Mouse (Mus musculus): ENCODE measurements around the gene Bco1. TPM values are rescaled to one million over a fixed set of nuclear protein-coding genes. Genes with fewer than 3 reads are reported as not detected.

Bco1 gene
- 0.08 and 0.34 TPM in 2 replicates for polyA plus RNA-seq (2016; fragmentation: Nextera tagmentation; extraction: Ambion mirVana)

DNA sequence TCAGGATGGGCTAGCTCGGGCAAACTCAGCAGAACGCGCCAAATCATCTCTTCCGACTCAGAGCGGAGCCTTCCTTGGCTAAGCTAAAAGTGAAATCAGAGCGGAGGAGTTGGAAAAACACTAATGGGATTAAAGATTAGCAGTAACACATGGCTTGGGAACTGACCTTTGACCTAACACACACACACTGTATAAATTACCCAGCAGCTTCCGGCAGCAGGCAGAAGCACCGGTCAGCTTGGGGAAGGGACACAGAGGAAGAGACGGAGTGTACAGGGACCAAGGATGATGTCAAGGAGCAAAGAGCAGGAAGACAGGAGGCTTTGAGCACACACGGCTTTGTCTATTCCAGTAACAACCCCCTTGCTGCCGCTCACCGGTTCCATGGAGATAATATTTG is at the start of gene Bco1:
Gene Bco1 (plus strand): TSS at position 208 of the 400 bp plus-strand sequence.
- ATAC-seq (ENCODE audit: insufficient number of reproducible peaks, low FRiP score), result no peak
- Histone ChIP-seq H3K27ac (ENCODE audit: poor library complexity, severe bottlenecking) (no peak within 1 kb of the TSS), H3K4me1 (replicated peaks) (0 out of 2 replicates have a peak, but pooled peaks cover 8% of the 10 kb centered on the region), H3K4me2 (no peak within 1 kb of the TSS), H3K4me3 (no peak within 1 kb of the TSS), H3K36me3 (no peaks in the 10 kb centered on the region), H3K9me3 (replicated peaks) (peaks cover 8% of the 10 kb centered on the region; the same call in 1 of the 2 replicates), H3K27me3 (replicated peaks) (no peaks in the 10 kb centered on the region), H3K9ac (no peak within 1 kb of the TSS)
- WGBS, result 75% methylated on average over 12 of the region's 12 CpGs

DNA sequence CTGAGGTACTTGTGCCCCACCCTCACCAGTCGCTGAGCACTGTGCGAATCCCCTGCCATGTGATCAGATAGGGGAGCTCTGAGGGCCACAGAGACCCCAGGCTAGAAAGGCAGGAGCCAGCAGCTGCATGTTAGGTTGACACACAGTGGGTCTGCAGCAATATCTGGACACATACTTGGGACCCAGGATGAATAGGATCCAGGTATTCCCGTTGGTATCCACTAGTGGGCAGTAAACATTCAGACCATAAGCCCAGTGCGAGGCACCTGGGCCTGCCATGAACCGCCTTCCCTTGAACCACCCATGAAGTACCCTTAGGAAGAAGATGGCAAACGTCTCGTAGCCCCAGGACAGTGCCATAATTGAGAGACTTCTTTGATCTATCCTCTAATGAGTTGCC is 46.2 kb upstream of the Bco1 start:
- Histone ChIP-seq H3K36me3 (no peaks in the 10 kb centered on the region), H3K27me3 (replicated peaks) (no peaks in the 10 kb centered on the region; the same call in 1 of the 2 replicates), H3K4me1 (replicated peaks) (no peaks in the 10 kb centered on the region), H3K27ac (ENCODE audit: poor library complexity, severe bottlenecking) (no peak overlapping the region), H3K9me3 (replicated peaks) (no peaks in the 10 kb centered on the region), H3K9ac (no peak overlapping the region), H3K4me2 (no peak overlapping the region), H3K4me3 (no peak overlapping the region)
- 60% methylated on average over 7 of the region's 7 CpGs for WGBS
- no peak for ATAC-seq (ENCODE audit: insufficient number of reproducible peaks, low FRiP score)

DNA sequence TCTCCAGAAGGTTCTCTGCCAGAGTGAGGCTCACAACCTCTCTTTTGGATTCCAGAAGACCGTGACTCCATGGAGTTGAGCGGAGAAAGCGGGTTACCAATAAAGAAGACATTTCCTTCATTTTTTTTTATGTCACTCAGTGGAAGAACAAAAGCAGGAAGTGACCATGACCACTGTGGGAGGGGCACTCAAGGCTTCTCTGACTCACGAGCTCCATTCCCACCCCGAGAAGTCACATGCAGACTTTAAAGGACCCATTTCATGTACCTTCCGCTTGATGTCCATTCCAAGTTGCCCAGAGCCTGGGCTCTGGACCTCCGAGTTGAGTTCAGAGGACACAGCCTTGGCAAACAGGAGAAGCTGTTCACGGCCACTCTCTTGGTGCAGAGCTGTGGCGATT is 44.9 kb upstream of the Bco1 start:
- H3K4me2 ChIP-seq, result no peak overlapping the region
- no peaks in the 10 kb centered on the region; the same call in 1 of the 2 replicates for H3K27me3 ChIP-seq (replicated peaks)
- no peaks in the 10 kb centered on the region for H3K36me3 ChIP-seq
- whole genome bisulfite sequencing, result 63% methylated on average over 9 of the region's 9 CpGs
- H3K9me3 ChIP-seq (replicated peaks), result no peaks in the 10 kb centered on the region
- ATAC-seq (ENCODE audit: insufficient number of reproducible peaks, low FRiP score), result no peak
- H3K9ac ChIP-seq, result no peak overlapping the region
- peaks cover 5% of the 10 kb centered on the region for H3K4me1 ChIP-seq (replicated peaks)
- no peak overlapping the region for H3K27ac ChIP-seq (ENCODE audit: poor library complexity, severe bottlenecking)
- no peak overlapping the region for H3K4me3 ChIP-seq

DNA sequence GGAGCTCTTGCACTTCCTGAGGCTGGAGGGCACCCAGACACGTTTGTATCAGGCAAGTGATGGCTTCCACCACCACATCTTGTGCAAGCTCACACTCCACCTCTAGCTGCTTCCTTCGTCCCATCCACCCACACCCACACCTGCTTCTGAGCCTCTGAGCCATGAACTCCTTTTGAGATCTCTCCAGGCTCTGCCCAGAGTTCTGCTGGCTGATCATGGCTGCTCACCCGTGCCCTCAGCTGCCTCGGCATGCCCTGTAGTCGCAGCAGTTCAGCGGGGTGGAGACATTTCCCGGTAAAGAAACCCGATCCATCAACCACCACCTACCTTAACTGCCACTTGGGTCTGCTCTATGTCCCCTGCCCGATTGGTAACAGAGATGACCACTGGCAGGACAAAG is 44.3 kb upstream of the Bco1 start:
- no peak overlapping the region for H3K4me2 ChIP-seq
- H3K27ac ChIP-seq (ENCODE audit: poor library complexity, severe bottlenecking), result no peak overlapping the region
- ATAC-seq (ENCODE audit: insufficient number of reproducible peaks, low FRiP score), result no peak
- no peaks in the 10 kb centered on the region for H3K9me3 ChIP-seq (replicated peaks)
- H3K36me3 ChIP-seq, result no peaks in the 10 kb centered on the region
- H3K9ac ChIP-seq, result no peak overlapping the region
- H3K27me3 ChIP-seq (replicated peaks), result no peaks in the 10 kb centered on the region; the same call in 1 of the 2 replicates
- 58% methylated on average over 9 of the region's 9 CpGs for WGBS
- H3K4me1 ChIP-seq (replicated peaks), result peaks cover 5% of the 10 kb centered on the region
- no peak overlapping the region for H3K4me3 ChIP-seq

DNA sequence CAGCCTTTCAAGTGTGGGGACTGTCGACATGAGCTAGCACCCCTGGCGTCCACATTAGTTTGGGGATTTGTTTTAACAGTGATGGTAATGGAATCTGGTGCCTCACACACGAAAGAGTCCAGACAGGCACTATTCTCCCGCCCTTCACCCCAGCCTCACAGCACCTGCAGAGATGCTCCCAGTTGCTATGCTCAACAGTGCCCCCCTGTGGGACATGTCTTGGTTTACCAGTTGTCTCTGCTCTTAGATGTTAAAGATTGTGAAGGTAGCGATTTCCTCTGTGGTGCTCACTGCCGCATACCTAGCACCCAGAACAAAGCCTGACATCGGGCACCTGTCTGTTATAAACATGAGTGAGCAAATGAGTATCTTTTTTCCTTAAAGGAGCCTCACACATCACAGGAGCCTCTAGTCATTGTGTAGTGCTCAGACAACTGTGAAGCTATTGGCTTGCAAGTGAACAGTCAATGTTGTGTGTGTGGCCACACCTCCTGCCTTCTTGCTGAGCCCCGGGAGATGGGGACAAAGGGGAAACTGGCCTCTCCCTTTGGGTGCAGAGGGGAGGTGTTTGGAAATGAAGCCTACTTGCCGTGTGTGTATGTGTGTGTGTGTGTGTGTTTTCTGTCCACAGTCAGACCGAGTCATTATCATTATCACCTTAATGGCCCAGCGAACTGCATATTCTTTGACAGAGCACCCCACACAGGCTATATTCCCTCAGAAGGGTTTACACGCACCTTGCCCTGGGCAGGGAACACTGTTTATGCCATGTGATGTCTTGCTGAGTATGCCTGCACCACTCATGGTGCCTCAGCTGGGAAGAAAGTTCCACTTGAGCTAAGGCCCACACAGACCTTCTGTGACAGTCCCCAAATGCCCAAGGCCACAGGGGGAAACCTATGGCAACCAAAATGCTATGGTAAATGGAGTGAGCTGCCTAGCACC is 42.2 kb upstream of the Bco1 start:
- 71% methylated on average over 12 of the region's 12 CpGs for WGBS
- H3K4me3 ChIP-seq, result no peak overlapping the region
- peaks cover 6% of the 10 kb centered on the region; the same call in 1 of the 2 replicates for H3K27me3 ChIP-seq (replicated peaks)
- H3K27ac ChIP-seq (ENCODE audit: poor library complexity, severe bottlenecking), result no peak overlapping the region
- H3K4me2 ChIP-seq, result no peak overlapping the region
- H3K36me3 ChIP-seq, result no peaks in the 10 kb centered on the region
- H3K9ac ChIP-seq, result no peak overlapping the region
- H3K4me1 ChIP-seq (replicated peaks), result peaks cover 5% of the 10 kb centered on the region
- no peak for ATAC-seq (ENCODE audit: insufficient number of reproducible peaks, low FRiP score)
- no peaks in the 10 kb centered on the region for H3K9me3 ChIP-seq (replicated peaks)

DNA sequence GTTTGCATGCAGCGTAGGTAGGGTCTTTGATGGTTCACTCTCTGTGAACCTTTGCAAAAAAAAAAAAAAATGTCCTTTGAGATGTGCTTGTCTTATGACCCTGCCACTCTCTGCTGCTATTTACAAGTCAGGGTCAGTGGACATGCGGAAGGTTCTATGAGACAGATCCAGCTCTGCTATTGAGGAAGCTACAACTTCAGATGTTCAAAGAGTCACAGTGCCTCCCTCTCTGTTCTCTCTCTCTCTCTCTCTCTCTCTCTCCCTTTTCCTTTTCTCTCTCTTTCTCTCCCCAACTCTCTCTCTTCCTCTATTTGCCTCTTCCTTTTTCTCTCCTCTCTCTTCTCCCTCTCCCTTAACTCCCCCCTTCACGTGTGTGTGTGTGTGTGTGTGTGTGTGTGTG is 41.5 kb upstream of the Bco1 start:
- Histone ChIP-seq H3K9me3 (replicated peaks) (no peaks in the 10 kb centered on the region), H3K4me1 (replicated peaks) (peaks cover 5% of the 10 kb centered on the region), H3K27ac (ENCODE audit: poor library complexity, severe bottlenecking) (no peak overlapping the region), H3K4me2 (no peak overlapping the region), H3K9ac (no peak overlapping the region), H3K36me3 (no peaks in the 10 kb centered on the region), H3K4me3 (no peak overlapping the region), H3K27me3 (replicated peaks) (peaks cover 6% of the 10 kb centered on the region; the same call in 1 of the 2 replicates)
- no peak for ATAC-seq (ENCODE audit: insufficient number of reproducible peaks, low FRiP score)
- 81% methylated on average over 3 of the region's 3 CpGs for WGBS

DNA sequence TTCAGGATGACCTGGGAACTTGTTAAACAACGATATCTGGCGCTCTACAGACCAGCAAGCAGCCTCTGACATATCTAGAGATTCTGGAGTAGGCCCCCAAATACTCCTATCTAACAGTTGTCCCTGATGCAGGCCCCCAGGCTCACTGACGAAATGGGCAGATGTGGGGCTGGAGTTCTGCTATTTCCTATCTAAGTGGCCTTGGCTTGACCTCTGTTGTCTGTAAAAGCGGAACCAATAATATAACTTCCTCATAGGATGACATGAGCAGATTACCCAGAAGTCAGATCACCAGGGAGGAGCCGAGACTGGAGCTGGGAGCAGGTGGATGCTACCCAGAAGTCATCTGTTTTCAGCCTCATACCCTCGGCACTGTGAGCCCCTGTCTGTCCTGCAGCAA is 40.6 kb upstream of the Bco1 start:
- Histone ChIP-seq H3K36me3 (no peaks in the 10 kb centered on the region), H3K9ac (no peak overlapping the region), H3K4me3 (no peak overlapping the region), H3K4me1 (replicated peaks) (peaks cover 5% of the 10 kb centered on the region), H3K9me3 (replicated peaks) (no peaks in the 10 kb centered on the region), H3K4me2 (no peak overlapping the region), H3K27me3 (replicated peaks) (peaks cover 6% of the 10 kb centered on the region; the same call in 1 of the 2 replicates), H3K27ac (ENCODE audit: poor library complexity, severe bottlenecking) (no peak overlapping the region)
- 36% methylated on average over 6 of the region's 6 CpGs for WGBS
- ATAC-seq (ENCODE audit: insufficient number of reproducible peaks, low FRiP score), result no peak

DNA sequence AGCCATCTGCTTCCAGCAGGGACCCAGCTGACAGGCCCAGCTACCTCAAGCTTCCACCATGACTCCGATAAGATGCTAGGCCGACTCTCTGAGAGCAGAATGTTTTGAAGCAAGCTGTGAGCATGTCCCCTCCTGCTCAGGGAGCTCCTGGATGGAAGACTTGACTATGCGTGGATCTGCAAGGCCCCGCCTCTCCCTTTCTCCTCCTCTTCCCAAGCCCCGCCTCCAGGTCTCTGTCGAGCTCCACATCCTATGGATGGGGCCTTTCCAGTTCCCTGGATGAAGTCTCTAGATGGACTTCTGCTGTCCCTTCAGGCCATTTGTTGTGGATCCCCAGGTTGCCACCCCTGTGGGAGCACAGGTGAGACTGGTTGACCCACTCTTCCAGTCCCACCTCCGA is 36.6 kb upstream of the Bco1 start:
- Histone ChIP-seq H3K9me3 (replicated peaks) (peaks cover 4% of the 10 kb centered on the region; the same call in 1 of the 2 replicates), H3K27ac (ENCODE audit: poor library complexity, severe bottlenecking) (no peak overlapping the region), H3K9ac (no peak overlapping the region), H3K4me2 (no peak overlapping the region), H3K36me3 (no peaks in the 10 kb centered on the region), H3K4me1 (replicated peaks) (peaks cover 5% of the 10 kb centered on the region), H3K27me3 (replicated peaks) (0 out of 2 replicates have a peak, but pooled peaks cover 6% of the 10 kb centered on the region), H3K4me3 (no peak overlapping the region)
- WGBS, result 55% methylated on average over 7 of the region's 7 CpGs
- ATAC-seq (ENCODE audit: insufficient number of reproducible peaks, low FRiP score), result no peak

DNA sequence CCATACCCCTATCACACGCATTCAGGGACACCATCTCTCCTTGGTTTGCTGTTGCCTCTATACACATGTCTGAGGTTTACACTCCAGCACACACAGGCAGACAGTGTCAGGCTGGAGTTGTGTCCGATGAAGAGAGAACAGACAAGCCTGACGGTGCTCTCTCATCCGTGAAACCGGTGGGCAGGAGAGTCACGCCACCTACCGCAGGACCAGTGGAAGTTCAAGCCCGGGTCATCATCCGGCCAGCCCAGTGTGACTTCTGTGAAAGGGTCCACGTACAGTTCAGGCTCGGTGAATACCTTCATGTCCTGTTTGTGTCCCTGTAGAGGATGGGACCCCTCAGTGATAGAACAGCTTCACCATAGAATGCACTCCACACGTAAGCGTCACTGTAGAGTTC is 35.3 kb upstream of the Bco1 start:
- 77% methylated on average over 13 of the region's 13 CpGs for WGBS
- peaks cover 4% of the 10 kb centered on the region; the same call in 1 of the 2 replicates for H3K9me3 ChIP-seq (replicated peaks)
- H3K4me2 ChIP-seq, result no peak overlapping the region
- H3K27ac ChIP-seq (ENCODE audit: poor library complexity, severe bottlenecking), result no peak overlapping the region
- no peak overlapping the region for H3K4me3 ChIP-seq
- H3K4me1 ChIP-seq (replicated peaks), result no peaks in the 10 kb centered on the region
- H3K36me3 ChIP-seq, result no peaks in the 10 kb centered on the region
- ATAC-seq (ENCODE audit: insufficient number of reproducible peaks, low FRiP score), result no peak
- H3K9ac ChIP-seq, result no peak overlapping the region
- H3K27me3 ChIP-seq (replicated peaks), result peaks cover 18% of the 10 kb centered on the region

DNA sequence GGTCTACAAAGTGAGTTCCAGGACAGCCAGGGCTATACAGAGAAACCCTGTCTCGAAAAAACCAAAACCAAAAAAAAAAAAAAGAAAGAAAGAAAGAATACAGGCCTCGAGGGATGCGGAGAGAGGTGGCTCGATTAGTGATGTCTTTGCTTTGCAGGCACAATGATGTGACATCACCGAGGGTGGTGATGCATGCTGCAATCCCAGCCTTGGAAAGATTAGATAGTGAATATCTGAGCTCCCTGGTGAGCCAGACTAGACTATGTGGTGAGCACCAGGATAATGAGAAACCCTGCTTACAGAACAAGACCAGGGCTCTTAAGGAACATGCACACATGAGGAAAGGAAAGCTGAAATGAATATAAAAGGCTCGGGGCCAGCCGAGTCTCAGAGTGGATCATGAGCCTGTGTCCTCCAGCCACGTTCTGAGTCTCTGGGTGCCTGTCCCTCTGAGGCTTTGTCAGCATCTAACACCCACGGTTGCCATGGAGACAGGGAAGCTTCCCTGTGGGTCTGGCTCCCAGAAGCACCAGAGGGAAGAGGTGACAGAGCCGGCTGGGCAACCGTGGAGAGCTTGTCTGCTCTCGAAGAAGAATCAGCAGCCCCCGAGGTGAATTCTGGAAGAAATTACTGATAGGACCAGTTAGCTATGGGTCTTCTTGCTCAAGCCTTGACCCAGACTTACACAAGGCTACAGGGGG is 34.3 kb upstream of the Bco1 start:
- H3K9me3 ChIP-seq (replicated peaks), result peaks cover 4% of the 10 kb centered on the region; the same call in 1 of the 2 replicates
- H3K4me1 ChIP-seq (replicated peaks), result no peaks in the 10 kb centered on the region
- H3K4me2 ChIP-seq, result no peak overlapping the region
- no peak for ATAC-seq (ENCODE audit: insufficient number of reproducible peaks, low FRiP score)
- H3K27ac ChIP-seq (ENCODE audit: poor library complexity, severe bottlenecking), result no peak overlapping the region
- peaks cover 20% of the 10 kb centered on the region for H3K27me3 ChIP-seq (replicated peaks)
- 48% methylated on average over 13 of the region's 13 CpGs for WGBS
- H3K9ac ChIP-seq, result no peak overlapping the region
- no peaks in the 10 kb centered on the region for H3K36me3 ChIP-seq
- H3K4me3 ChIP-seq, result no peak overlapping the region

DNA sequence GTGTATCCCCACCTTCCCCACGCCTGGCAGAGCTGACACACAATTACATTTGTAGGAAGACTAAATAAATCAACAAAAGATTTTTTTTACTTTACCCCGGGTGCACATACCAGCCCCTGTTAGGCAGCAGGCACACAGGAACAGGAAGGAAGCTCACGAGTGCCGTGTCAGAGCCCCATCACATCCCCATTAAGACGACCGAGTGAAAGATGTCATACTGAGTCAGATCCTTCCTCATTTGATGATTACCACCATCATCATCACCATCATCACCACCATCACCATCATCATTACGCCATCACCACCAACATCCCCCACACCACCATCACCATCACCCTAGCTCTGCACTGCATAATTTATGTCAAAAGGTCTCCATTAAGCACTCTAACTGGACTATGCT is 28.7 kb upstream of the Bco1 start:
- H3K4me1 ChIP-seq (replicated peaks), result no peaks in the 10 kb centered on the region
- no peak overlapping the region for H3K27ac ChIP-seq (ENCODE audit: poor library complexity, severe bottlenecking)
- peaks cover 14% of the 10 kb centered on the region for H3K27me3 ChIP-seq (replicated peaks)
- no peak for ATAC-seq (ENCODE audit: insufficient number of reproducible peaks, low FRiP score)
- no peak overlapping the region for H3K4me3 ChIP-seq
- 75% methylated on average over 7 of the region's 7 CpGs for WGBS
- no peak overlapping the region for H3K9ac ChIP-seq
- peaks cover 9% of the 10 kb centered on the region; the same call in 1 of the 2 replicates for H3K9me3 ChIP-seq (replicated peaks)
- H3K4me2 ChIP-seq, result no peak overlapping the region
- H3K36me3 ChIP-seq, result no peaks in the 10 kb centered on the region
